Mouse (Mus musculus) erythroblast, adult 5-6 weeks (primary cell): ENCODE data around the gene Gm11009. TPM values are rescaled to one million over a fixed set of nuclear protein-coding genes. Genes with fewer than 3 reads are reported as not detected.
"Not testable (repeated sequence)": the region's sequence is repeated elsewhere in the genome, so short reads cannot be mapped to it uniquely, and the experiment has no call there.

Experiments
- ATAC-seq: replicated peaks from 2 replicates; pipeline ENCODE4 v1.8.0; 2016; ENCODE audit warnings: moderate number of reproducible peaks, mild to moderate bottlenecking, moderate TSS enrichment, inconsistent platforms; ENCODE audit not compliant: poor library complexity, low FRiP score, severe bottlenecking
- total RNA-seq, 2 experiments: library from RNA; stranded (forward) in 1 of 2; stranded (reverse) in 1 of 2; fragments of 150-400 nt in 1 of 2; fragments of 200-764, 138-1000 nt in 1 of 2; gene quantifications; 2 replicates each; pipeline versions ENCODE4 v1.2.3 to v1.2.4; 2015 to 2017; ENCODE audit warnings: low replicate concordance in 2 of 2

The Gm11009 gene
- total RNA-seq (2015; ENCODE audit: low replicate concordance) (not detected in 2 replicates), total RNA-seq (2017; ENCODE audit: low replicate concordance) (not detected in 2 replicates)

GRCm38 (mm10) chr2:176319394-176319793 is at the start of gene Gm11009:
Gm11009 (minus strand) TSS chr2:176319494.
- ATAC-seq = not testable (repeated sequence)

Other genes starting within 250 kb of the Gm11009 start
- gene Gm2004, start 169.7 kb downstream of the Gm11009 start, total RNA-seq (2015; ENCODE audit: low replicate concordance) = not detected in 2 replicates
- gene Gm2004, start 169.7 kb downstream of the Gm11009 start, total RNA-seq (2017; ENCODE audit: low replicate concordance) = 0.09 TPM in 1 of 2 replicates, not detected in the other
- 0.42 and 2.1 TPM in 2 replicates for gene 2210418O10Rik, start 92.9 kb downstream of the Gm11009 start, total RNA-seq (2015; ENCODE audit: low replicate concordance)
- 2.1 and 3.0 TPM in 2 replicates for gene 2210418O10Rik, start 92.9 kb downstream of the Gm11009 start, total RNA-seq (2017; ENCODE audit: low replicate concordance)
- not detected in 2 replicates for gene Gm14435, start 104.1 kb upstream of the Gm11009 start, total RNA-seq (2015; ENCODE audit: low replicate concordance)
- gene Gm14435, start 104.1 kb upstream of the Gm11009 start, total RNA-seq (2017; ENCODE audit: low replicate concordance) = not detected in 2 replicates
- 4.8 TPM in 1 of 2 replicates, not detected in the other for gene Gm14434, start 167.3 kb upstream of the Gm11009 start, total RNA-seq (2015; ENCODE audit: low replicate concordance)
- gene Gm14434, start 167.3 kb upstream of the Gm11009 start, total RNA-seq (2017; ENCODE audit: low replicate concordance) = 2.6 and 12.5 TPM in 2 replicates
- not detected in 2 replicates for gene Zfp967, start 201.6 kb upstream of the Gm11009 start, total RNA-seq (2015; ENCODE audit: low replicate concordance)
- gene Zfp967, start 201.6 kb upstream of the Gm11009 start, total RNA-seq (2017; ENCODE audit: low replicate concordance) = not detected in 2 replicates